Mouse (Mus musculus) forebrain, embryonic 10.5 days (tissue): Measurements from ENCODE around the gene Fat3. TPM values are rescaled to one million over a fixed set of nuclear protein-coding genes. Genes with fewer than 3 reads are reported as not detected.
A peak's percentile ranks its signal among the peaks of the same experiment; 100 is the strongest.

Experiments used
- DNase-seq: peaks from one replicate; pipeline ENCODE4 v3.0.0-alpha.2; 2017; ENCODE audit warnings: low spot score; ENCODE audit errors: extremely low spot score
- H3K27ac ChIP-seq: fragments of 300-500 bp; sonication (generic); 2 replicates; pipeline ENCODE4 v1.5.1; 2016; ENCODE audit warnings: mild to moderate bottlenecking
- H3K27me3 ChIP-seq: fragments of 300-500 bp; sonication (generic); 2 replicates; pipeline ENCODE4 v1.6.1; 2016; ENCODE audit warnings: mild to moderate bottlenecking; ENCODE audit not compliant: poor library complexity, severe bottlenecking
- H3K36me3 ChIP-seq: fragments of 300-500 bp; sonication (generic); replicated peaks from 2 replicates; pipeline ENCODE4 v1.6.1; 2016; ENCODE audit warnings: mild to moderate bottlenecking, moderate library complexity
- H3K4me1 ChIP-seq: fragments of 300-500 bp; sonication (generic); 2 replicates; pipeline ENCODE4 v1.6.1; 2016
- H3K4me3 ChIP-seq: fragments of 300-500 bp; sonication (generic); 2 replicates; pipeline ENCODE4 v1.5.1; 2016; ENCODE audit warnings: mild to moderate bottlenecking, moderate library complexity
- H3K9me3 ChIP-seq: fragments of 300-500 bp; sonication (generic); 2 replicates; pipeline ENCODE4 v1.6.1; 2016; ENCODE audit warnings: mild to moderate bottlenecking, moderate library complexity
- WGBS: fragments of 180-500 bp; shearing (Covaris S2); methylation state at CpG from one replicate; pipeline ENCODE4 v1.1.7; 2016; 5-methylcytosine and 5-hydroxymethylcytosine counted together
- polyA plus RNA-seq: library from polyadenylated mRNA; unstranded; fragments of >200 nt; fragmentation: Nextera tagmentation; extraction: Ambion mirVana; gene quantifications from 2 replicates; pipeline ENCODE4 v1.2.1, GENCODE M21; 2016

Gene Fat3
- polyA plus RNA-seq, 1 experiment from 2014 or later, result 5.2 TPM

DNA sequence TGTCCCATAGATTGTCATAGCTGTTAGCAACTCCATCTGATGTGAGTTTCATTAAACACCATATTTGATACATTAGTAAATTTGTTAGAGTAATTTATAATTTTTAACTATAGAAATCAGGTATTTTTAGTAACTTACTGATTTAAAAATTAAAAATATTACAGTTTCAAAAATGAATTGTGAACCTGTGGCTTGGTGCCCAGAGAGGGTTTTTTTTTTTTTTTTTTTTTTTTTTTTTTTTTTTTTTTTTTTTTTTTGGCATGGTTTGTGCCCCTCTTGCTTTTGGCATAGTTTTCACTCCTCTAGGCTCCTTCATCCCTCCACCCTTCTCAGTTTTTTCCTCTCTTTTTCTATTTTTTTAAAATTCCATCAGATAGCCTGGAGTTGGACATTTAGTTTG, 438.6 kb downstream of the Fat3 start:
- no peak for DNase-seq
- Histone ChIP-seq H3K9me3 (no peaks in the 10 kb centered on the region), H3K27me3 (no peaks in the 10 kb centered on the region), H3K4me3 (no peak overlapping the region), H3K4me1 (no peaks in the 10 kb centered on the region), H3K27ac (no peak overlapping the region), H3K36me3 (no peaks in the 10 kb centered on the region)

DNA sequence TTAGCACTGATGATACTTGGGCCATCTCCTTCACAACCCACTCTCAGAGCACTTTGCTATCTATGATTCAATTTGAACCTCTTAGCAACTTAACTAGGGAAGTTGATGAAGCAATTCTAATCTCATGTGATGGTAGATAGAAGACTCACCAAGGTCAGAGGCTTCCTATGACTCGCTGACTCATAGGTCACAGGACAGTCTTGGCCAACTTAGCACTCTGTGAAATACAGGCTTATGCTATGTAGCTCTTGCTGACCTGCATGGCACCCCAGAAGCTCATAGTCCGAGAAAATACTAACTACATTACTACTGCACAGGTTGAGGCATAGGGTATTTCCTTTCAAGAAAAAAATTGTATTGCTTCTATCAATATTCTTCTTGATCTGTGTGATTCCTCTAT, 454.4 kb downstream of the Fat3 start:
- Histone ChIP-seq H3K9me3 (no peaks in the 10 kb centered on the region), H3K27ac (no peak overlapping the region), H3K27me3 (no peaks in the 10 kb centered on the region), H3K4me3 (no peak overlapping the region), H3K36me3 (no peaks in the 10 kb centered on the region), H3K4me1 (peaks cover 6% of the 10 kb centered on the region; the same call in 1 of the 2 replicates)
- 90% methylated on average over 2 of the region's 2 CpGs for WGBS
- DNase-seq, result no peak

DNA sequence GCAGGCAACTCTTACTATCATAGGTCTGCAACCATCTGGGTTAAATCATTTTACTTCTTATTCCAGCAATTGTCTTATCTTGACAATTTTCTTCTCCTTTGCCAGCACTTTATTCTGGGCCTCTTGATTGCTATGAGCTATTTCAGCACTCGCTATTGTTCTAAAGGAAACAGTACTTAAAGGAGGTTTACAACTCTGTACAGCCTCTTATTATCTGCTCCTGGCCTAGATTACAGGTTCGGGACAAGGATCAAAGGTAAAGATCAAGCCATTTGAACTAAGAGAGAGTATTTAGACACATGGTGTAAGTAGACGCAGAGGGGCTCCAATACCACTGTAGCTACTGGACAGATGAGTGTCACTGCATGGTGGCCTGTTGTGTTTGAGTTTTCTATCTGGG, 463.7 kb downstream of the Fat3 start:
- Histone ChIP-seq H3K27ac (no peak overlapping the region), H3K4me3 (no peak overlapping the region), H3K27me3 (no peaks in the 10 kb centered on the region), H3K4me1 (no peaks in the 10 kb centered on the region), H3K9me3 (no peaks in the 10 kb centered on the region), H3K36me3 (no peaks in the 10 kb centered on the region)
- no peak for DNase-seq
- WGBS, result 81% methylated on average over 3 of the region's 3 CpGs

DNA sequence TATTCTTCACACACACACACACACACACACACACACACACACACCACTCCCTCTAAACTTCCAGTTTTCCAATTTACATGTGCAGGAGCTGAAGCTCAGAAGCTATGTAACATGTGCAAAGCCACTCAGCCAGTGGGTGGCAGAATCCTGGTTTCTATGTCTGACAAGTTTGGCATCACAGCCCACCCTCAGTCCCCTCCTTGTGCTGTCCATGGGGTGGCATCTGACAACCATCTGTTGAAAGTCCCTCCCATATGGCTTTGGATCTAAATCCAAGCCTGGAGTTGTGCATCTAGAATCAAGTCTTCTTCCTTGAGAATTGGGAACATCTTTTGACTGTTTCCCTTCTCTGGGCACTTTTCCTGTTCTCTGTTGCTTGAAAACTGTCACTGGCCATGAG, 464.7 kb downstream of the Fat3 start:
- Histone ChIP-seq H3K36me3 (no peaks in the 10 kb centered on the region), H3K27ac (no peak overlapping the region), H3K4me1 (no peaks in the 10 kb centered on the region), H3K9me3 (no peaks in the 10 kb centered on the region), H3K4me3 (no peak overlapping the region), H3K27me3 (no peaks in the 10 kb centered on the region)
- DNase-seq, result no peak

DNA sequence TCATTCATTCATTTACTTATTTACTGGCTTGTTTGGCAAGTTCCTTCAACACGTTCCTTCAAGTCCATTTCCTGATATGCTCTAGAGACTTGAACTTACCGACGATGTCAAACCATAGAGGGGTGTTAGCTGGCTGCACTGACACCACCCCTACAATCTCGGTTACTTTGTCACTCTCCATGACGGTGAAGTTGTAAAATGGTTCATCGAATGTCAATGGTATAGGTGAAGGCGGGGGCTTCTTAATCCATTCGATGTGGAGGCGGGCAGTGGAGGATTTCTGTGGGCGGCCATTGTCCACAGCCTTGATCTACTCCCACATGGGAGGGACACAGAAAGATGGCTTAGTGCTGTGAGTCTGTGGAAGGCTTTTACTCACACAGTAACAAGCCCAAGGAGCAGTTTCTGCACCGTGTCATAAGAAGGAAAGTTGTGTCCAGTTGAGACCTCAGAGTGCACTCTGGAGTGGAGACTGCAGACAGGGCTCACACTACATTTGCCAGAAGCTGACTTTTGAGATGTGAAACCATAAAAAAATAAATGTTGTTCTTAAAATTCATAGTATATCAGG, 471.3 kb downstream of the Fat3 start:
- Histone ChIP-seq H3K4me1 (peaks cover 16% of the 10 kb centered on the region), H3K36me3 (no peaks in the 10 kb centered on the region), H3K4me3 (no peak overlapping the region), H3K27me3 (no peaks in the 10 kb centered on the region), H3K27ac (no peak overlapping the region), H3K9me3 (no peaks in the 10 kb centered on the region)
- WGBS, result 81% methylated on average over 11 of the region's 11 CpGs
- no peak for DNase-seq

DNA sequence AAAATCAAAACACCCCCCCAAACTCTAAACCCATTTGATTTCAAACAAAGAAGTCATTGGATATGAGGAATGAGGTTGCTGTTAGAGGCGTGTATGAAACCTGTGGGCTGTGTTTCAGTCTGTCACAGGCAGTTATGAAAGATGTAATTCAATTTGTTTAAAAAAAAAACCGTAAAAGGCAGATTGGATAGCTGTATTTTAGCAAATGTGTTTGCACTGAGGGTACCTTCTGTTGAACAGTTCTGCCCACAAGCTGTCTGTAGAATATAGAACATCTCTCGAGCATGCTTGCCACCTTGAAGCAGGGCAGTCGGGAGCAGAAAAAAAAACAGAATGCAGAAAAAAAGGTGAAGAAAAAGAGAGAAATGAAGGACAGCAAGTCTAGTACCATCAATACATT, 472.0 kb downstream of the Fat3 start:
- 90% methylated on average over 4 of the region's 4 CpGs for WGBS
- DNase-seq, result no peak

DNA sequence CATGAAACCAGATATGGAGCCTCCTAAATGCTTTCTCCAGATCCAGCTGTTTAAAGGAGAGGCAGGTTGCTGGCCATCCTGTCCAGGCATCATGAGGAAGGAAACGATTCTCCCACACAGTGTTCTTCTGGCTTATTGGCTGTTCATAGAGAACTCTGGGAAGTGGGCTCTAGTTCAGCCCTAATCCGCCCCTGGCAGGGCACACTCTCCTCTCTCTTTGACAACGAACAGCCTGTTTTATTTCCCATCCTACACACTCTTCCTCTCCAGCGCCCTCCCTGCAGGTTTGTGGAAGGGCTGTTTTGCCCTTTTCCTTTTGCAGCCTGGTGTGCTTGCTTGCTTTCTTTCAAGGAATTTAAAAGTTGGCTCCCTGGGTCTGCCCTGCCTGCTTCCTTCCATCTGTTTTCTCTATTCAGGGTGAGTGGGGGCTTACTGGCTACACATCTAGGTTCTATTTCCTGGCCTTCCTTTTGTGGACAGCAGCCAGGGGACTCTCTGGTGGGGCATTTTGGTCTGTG, 472.6 kb downstream of the Fat3 start:
- Histone ChIP-seq H3K27ac (no peak overlapping the region), H3K27me3 (no peaks in the 10 kb centered on the region), H3K4me1 (peaks cover 16% of the 10 kb centered on the region), H3K4me3 (no peak overlapping the region), H3K9me3 (no peaks in the 10 kb centered on the region), H3K36me3 (no peaks in the 10 kb centered on the region)
- no peak for DNase-seq
- WGBS, result 47% methylated on average over 4 of the region's 4 CpGs

More for the DNA sequence above, 472.0 kb downstream of the Fat3 start:
- Histone ChIP-seq H3K27me3 (no peaks in the 10 kb centered on the region), H3K36me3 (no peaks in the 10 kb centered on the region), H3K27ac (no peak overlapping the region), H3K9me3 (no peaks in the 10 kb centered on the region), H3K4me3 (no peak overlapping the region), H3K4me1 (peaks cover 16% of the 10 kb centered on the region)

DNA sequence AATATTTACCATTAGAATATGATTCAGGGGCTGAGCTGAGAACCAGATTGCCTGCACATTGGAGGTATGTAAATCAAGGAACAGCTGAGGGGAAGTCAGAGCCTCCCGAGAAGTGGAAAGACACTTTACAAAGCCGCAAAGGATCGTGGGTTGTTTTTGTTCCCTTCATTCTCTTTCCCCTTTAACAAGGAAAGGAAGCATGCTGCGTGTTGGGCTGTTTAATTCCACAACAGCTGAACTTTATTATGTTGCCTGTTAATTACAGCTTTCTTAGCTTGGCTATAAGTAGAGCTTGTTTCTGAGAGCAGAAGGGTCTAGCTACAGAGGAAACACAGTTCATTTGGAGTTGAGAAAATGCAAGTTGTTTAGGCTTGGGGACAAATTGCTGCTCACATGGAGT, 475.0 kb downstream of the Fat3 start:
- Histone ChIP-seq H3K9me3 (no peaks in the 10 kb centered on the region), H3K27me3 (no peaks in the 10 kb centered on the region), H3K36me3 (no peaks in the 10 kb centered on the region), H3K27ac (no peak overlapping the region), H3K4me3 (no peak overlapping the region), H3K4me1 (peaks cover 16% of the 10 kb centered on the region)
- no peak for DNase-seq
- 71% methylated on average over 4 of the region's 4 CpGs for WGBS

DNA sequence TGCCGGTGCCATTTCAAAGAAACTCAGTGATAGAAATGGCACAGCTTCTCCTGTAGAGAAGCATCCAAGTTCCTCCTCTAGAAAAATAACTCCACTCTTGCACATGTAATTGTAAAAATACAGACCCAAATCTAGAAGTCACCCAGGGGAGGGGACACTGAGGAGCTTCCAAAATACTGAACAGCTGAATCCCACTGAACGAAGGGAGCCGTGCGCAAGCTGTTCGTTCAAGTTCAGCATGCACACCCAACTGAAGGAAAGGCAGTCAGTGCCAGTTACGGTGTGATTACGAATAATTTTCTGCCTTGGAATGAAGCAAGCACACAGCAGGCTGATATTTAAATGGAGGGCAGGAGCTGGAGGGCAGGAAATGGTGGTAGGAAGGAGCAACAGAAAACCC, 476.4 kb downstream of the Fat3 start:
- DNase-seq, result no peak

DNA sequence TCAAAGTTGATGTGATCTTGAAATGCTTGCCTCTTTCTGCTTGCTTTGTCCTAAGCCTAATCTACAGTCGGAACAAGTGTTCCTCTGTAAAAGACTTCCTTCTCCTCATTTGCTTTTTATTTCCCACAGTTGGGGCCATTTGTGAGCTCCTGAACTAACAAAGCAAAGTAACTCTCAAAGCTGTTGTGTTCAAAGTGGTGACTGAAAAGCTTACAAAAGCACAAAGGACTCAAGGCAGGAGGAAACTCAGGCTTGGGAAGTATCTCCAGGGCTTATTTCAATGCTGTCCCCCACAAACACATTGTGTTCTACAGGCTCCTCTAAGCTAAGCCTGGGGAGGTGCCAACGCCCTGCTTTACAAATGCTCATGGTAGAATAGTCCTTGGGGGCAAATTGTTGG, 487.0 kb downstream of the Fat3 start:
- Histone ChIP-seq H3K27me3 (peaks cover 43% of the 10 kb centered on the region), H3K9me3 (peaks cover under 1% of the 10 kb centered on the region; the same call in 1 of the 2 replicates), H3K4me1 (peaks cover 11% of the 10 kb centered on the region), H3K36me3 (no peaks in the 10 kb centered on the region), H3K4me3 (no peak overlapping the region), H3K27ac (no peak overlapping the region)
- DNase-seq, result peak; percentile 20
- WGBS, result 13% methylated on average over 2 of the region's 2 CpGs

More for the DNA sequence above, 476.4 kb downstream of the Fat3 start:
- Histone ChIP-seq H3K9me3 (no peaks in the 10 kb centered on the region), H3K27me3 (no peaks in the 10 kb centered on the region), H3K27ac (no peak overlapping the region), H3K4me1 (peaks cover 13% of the 10 kb centered on the region), H3K4me3 (no peak overlapping the region), H3K36me3 (no peaks in the 10 kb centered on the region)
- WGBS, result 95% methylated on average over 7 of the region's 7 CpGs

DNA sequence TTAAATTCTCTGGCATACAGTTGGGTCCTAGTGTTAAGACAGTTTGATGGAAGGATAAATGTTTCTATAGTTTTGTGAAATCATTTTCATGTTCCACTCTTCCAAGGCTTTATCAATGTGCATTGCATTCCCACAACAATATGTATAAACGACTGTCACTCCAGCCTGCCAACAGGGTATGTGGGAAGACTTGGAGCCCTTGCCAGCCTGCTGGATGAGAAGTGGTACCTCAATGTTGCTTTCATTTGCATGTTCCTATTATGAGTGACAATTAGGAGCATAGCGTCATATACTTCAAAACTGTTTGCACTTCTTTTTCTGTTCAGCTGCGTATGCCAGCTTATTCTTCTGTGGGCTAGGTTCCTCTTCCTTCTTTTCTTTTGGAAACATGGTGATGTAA, 489.7 kb downstream of the Fat3 start:
- no peak for DNase-seq
- H3K9me3 ChIP-seq, result peaks cover 3% of the 10 kb centered on the region; the same call in 1 of the 2 replicates
- WGBS, result 95% methylated on average over 3 of the region's 3 CpGs
- peaks cover 30% of the 10 kb centered on the region for H3K27me3 ChIP-seq
- no peak overlapping the region for H3K27ac ChIP-seq
- no peak overlapping the region for H3K4me3 ChIP-seq
- no peaks in the 10 kb centered on the region; the same call in 1 of the 2 replicates for H3K36me3 ChIP-seq
- peaks cover 11% of the 10 kb centered on the region for H3K4me1 ChIP-seq

DNA sequence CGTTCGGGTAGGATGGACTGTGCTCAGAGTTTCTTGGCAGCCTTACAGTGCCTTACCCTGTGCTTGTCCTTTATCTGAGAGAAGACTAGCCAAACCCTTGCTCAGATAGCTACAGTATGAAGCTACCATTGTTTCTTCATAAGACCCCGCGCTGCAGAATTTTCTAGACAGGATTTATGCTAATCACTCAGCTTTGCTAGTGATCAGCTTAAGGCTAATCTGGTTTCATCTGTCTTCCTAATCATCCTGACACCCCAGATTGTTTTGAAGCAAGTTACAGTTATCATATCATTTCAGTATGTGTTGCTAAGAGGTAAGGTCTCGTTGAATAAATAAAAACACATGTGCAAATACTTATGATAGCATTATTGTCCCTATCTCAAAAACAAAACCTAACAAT, 493.6 kb downstream of the Fat3 start:
- no peak overlapping the region for H3K27ac ChIP-seq
- no peaks in the 10 kb centered on the region; the same call in 1 of the 2 replicates for H3K36me3 ChIP-seq
- no peak overlapping the region for H3K4me3 ChIP-seq
- no peaks in the 10 kb centered on the region for H3K4me1 ChIP-seq
- 88% methylated on average over 5 of the region's 5 CpGs for WGBS
- DNase-seq, result no peak
- H3K9me3 ChIP-seq, result peaks cover 3% of the 10 kb centered on the region; the same call in 1 of the 2 replicates
- H3K27me3 ChIP-seq, result peaks cover 15% of the 10 kb centered on the region

DNA sequence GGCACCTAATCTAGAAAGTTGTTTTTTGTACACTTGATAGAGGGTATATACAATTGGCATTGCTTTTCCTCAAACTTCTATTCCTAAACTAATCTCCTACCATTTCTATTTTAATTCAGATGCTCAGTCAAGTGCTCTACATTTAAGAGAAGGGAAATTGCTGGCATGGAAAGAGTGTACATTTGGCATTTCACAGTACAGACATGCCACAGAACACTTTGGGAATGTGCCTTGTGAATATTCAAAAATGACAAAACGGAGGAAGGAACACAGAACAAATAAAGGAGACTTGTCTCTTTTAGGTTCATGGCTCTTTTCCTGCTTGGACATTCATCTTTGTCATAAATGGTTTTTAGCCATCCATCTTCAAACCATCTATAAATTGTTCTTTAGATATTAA, 498.1 kb downstream of the Fat3 start:
- no peaks in the 10 kb centered on the region for H3K9me3 ChIP-seq
- H3K27me3 ChIP-seq, result no peaks in the 10 kb centered on the region
- no peak overlapping the region for H3K27ac ChIP-seq
- WGBS, result 94% methylated on average over 1 of the region's 1 CpGs
- DNase-seq, result no peak
- peaks cover 18% of the 10 kb centered on the region for H3K36me3 ChIP-seq
- H3K4me1 ChIP-seq, result no peaks in the 10 kb centered on the region
- no peak overlapping the region for H3K4me3 ChIP-seq

DNA sequence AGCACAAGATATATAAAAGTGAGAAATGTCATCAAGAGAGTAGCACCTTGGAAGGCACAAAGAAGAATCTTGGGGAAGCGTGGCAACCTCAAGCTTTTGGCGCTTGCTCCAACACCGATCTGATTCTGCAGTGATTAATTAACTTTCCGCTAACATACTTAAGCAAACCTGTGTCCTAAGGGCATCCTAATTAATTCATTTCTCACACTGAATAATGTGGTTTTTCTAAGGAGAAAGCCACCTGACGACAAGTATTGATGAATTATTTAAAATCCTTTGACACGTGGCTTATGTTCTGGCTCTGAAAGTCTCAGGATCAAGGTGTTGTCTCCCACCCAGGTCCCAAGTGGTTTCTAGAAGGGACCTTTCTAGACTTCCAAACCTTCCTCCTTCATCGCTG, 506.3 kb downstream of the Fat3 start:
- no peak overlapping the region for H3K27ac ChIP-seq
- no peak for DNase-seq
- H3K4me1 ChIP-seq, result peaks cover 3% of the 10 kb centered on the region; the same call in 1 of the 2 replicates
- no peak overlapping the region for H3K4me3 ChIP-seq
- no peaks in the 10 kb centered on the region for H3K27me3 ChIP-seq
- WGBS, result 89% methylated on average over 7 of the region's 7 CpGs
- H3K36me3 ChIP-seq, result peaks cover 44% of the 10 kb centered on the region
- H3K9me3 ChIP-seq, result no peaks in the 10 kb centered on the region
